ENCODE assay signal across 8 mouse cellular contexts in the genomic region with DNA sequence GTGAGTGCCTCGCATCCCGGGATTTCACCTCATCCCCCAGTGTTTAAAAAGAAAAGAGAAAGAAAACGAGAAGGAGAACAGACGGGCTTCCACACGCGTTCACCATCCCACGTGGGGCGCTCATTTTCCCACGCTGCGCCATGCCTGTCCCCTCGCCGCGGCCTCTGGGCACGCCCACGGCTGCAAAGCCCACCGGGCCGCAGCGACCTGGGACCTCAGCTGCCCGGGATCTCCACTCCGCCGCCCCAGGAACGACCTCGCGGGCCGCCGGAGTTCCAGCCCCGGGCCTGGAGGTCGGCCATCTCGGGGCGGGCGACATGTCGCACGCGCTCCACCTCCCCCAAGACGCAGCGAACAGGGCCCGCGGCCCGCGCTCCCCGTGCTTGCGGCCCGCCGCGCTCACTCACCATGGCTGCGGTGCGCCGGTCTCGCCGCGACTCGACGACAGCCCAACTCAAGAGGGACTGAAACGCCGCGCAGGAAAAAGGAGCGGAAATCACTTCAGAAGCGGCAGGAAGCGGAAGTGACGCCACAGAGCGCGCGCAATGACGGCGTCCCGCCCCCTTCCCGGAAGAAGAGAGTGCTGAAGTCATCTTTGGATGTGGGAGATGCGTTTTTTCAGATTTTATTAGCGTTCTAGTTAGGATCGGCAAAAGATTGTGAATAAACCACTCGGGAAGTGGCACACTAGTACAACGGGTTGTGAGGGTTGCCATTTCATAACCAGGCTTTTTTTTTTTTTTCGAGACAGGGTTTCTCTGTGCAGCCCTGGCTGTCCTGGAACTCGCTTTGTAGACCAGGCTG. TPM values are rescaled to one million over a fixed set of nuclear protein-coding genes. Genes with fewer than 3 reads are reported as not detected.
DNase-seq lines count a peak whose midpoint lies in the region; ATAC-seq and TF ChIP-seq lines count a peak whose summit lies in the region.

TSS of gene Snu13 (minus strand) at position 519 of the 804 bp plus-strand sequence.

- peak within 1 kb of the TSS; percentile 78 for H3K27ac ChIP-seq in forebrain, embryonic 14.5 days (ENCODE audit: low read depth, low read length)
- H3K27ac ChIP-seq in neural tube, embryonic 15.5 days (replicated peaks) = peak within 1 kb of the TSS; percentile 91

- peak; percentile 95 for DNase-seq in forebrain, embryonic 14.5 days (ENCODE audit: low spot score)
- DNase-seq in heart, postnatal 14 days = peak; percentile 90 to 95
- DNase-seq in layer of hippocampus, adult 11-12 months (ENCODE audit: low spot score) = peak; percentile 91
- DNase-seq in lung, adult 18-20 months = peak; percentile 91 to 92
- DNase-seq in testis, postnatal 14 days (ENCODE audit: low spot score) = peak; percentile 91

- H3K4me1 ChIP-seq in E14TG2a.4 (replicated peaks; ENCODE audit: low read depth, low read length) = peaks cover 44% of the 10 kb centered on the region
- H3K4me1 ChIP-seq in forebrain, embryonic 14.5 days (ENCODE audit: control insufficient read depth, insufficient read depth, low read length) = peaks cover 13% of the 10 kb centered on the region
- peaks cover 27% of the 10 kb centered on the region for H3K4me1 ChIP-seq in neural tube, embryonic 15.5 days

- peaks cover under 1% of the 10 kb centered on the region; the same call in 1 of the 2 replicates for H3K27me3 ChIP-seq in E14TG2a.4 (ENCODE audit: insufficient read depth, low read length)
- H3K27me3 ChIP-seq in forebrain, embryonic 14.5 days (replicated peaks; ENCODE audit: control insufficient read depth, insufficient read depth, low read length) = no peaks in the 10 kb centered on the region
- H3K27me3 ChIP-seq in neural tube, embryonic 15.5 days (replicated peaks) = no peaks in the 10 kb centered on the region

- WGBS in forebrain, embryonic 14.5 days = under 1% methylated on average over 73 of the region's 74 CpGs
- WGBS in neural tube, embryonic 15.5 days = 1% methylated on average over 71 of the region's 74 CpGs

- H3K36me3 ChIP-seq in E14TG2a.4 (ENCODE audit: insufficient read depth, low read length) = peaks cover 36% of the 10 kb centered on the region
- peaks cover 16% of the 10 kb centered on the region for H3K36me3 ChIP-seq in forebrain, embryonic 14.5 days (ENCODE audit: control insufficient read depth, insufficient read depth, low read length)
- peaks cover 12% of the 10 kb centered on the region for H3K36me3 ChIP-seq in neural tube, embryonic 15.5 days

- peak within 1 kb of the TSS; percentile 98 for H3K4me2 ChIP-seq in forebrain, embryonic 14.5 days (ENCODE audit: low read length)
- H3K4me2 ChIP-seq in neural tube, embryonic 15.5 days = peak within 1 kb of the TSS; percentile 92

- H3K4me3 ChIP-seq in E14TG2a.4 (replicated peaks; ENCODE audit: low read length) = peak within 1 kb of the TSS; percentile 100
- peak within 1 kb of the TSS; percentile 98 for H3K4me3 ChIP-seq in forebrain, embryonic 14.5 days (ENCODE audit: low read depth, low read length)
- peak within 1 kb of the TSS; percentile 100 for H3K4me3 ChIP-seq in neural tube, embryonic 15.5 days (replicated peaks)

- peak within 1 kb of the TSS; percentile 95 for H3K9ac ChIP-seq in forebrain, embryonic 14.5 days (ENCODE audit: low read length)
- peak within 1 kb of the TSS; percentile 90 for H3K9ac ChIP-seq in neural tube, embryonic 15.5 days (replicated peaks)

- no peak for TF ChIP-seq CTCF in E14TG2a.4 (conservative IDR thresholded peaks at IDR 0.05; ENCODE audit: low read length)

- H3K9me3 ChIP-seq in E14TG2a.4 (ENCODE audit: low read length) = no peaks in the 10 kb centered on the region
- no peaks in the 10 kb centered on the region for H3K9me3 ChIP-seq in forebrain, embryonic 14.5 days (replicated peaks; ENCODE audit: control insufficient read depth, low read length)
- H3K9me3 ChIP-seq in neural tube, embryonic 15.5 days (replicated peaks) = no peaks in the 10 kb centered on the region

- ATAC-seq in cerebellum, adult (ENCODE audit: insufficient number of reproducible peaks, low FRiP score, low TSS enrichment) = peak; percentile 91; the same call in 1 of the 2 replicates
- peak; percentile 92 for ATAC-seq in forebrain, embryonic 14.5 days
- peak; percentile 89 for ATAC-seq in neural tube, embryonic 15.5 days (ENCODE audit: low FRiP score)

- intact Hi-C loops in heart, postnatal 14 days (cut with DNase I) = no loop called here

RNA-seq across cellular contexts. Expression of gene Snu13, which starts in this region (rescaled TPM):
- 295 and 348 TPM in 2 replicates for polyA plus RNA-seq in forebrain, embryonic 14.5 days (2014; fragmentation: Nextera tagmentation; extraction: Ambion mirVana)
- 10 to 100 TPM; 48.6 to 53.8 TPM for total RNA-seq in heart, postnatal 14 days (2021)
- 230 and 272 TPM in 2 replicates for polyA plus RNA-seq in neural tube, embryonic 15.5 days (2015; fragmentation: Nextera tagmentation; extraction: Ambion mirVana)

Comparison
In these comparisons a context has a peak if more than half of its experiments do, and no peak if none do; other contexts are left out.
1. Peak in every context shown above with its lines: DNase-seq, ATAC-seq, H3K4me3 ChIP-seq and H3K27ac ChIP-seq.